Mouse (Mus musculus): ENCODE results near the gene BC048507.
"Not testable (repeated sequence)": the region's sequence is repeated elsewhere in the genome, so short reads cannot be mapped to it uniquely, and the experiment has no call there.

Gene BC048507

GRCm38 (mm10) chr13:67863026-67863425 is at the start of gene BC048507:
Gene BC048507, plus strand, starts transcription at chr13:67863326.
- DNase-seq: no peak

- DNase-seq: peak; percentile 84
These were observed 49.1 kb upstream of the BC048507 start, which contains the start of gene Zfp273 for GRCm38 (mm10) chr13:67813710-67814660. Gene Zfp273, plus strand, starts transcription at chr13:67813740.

GRCm38 (mm10) chr13:67818636-67819035 is 44.5 kb upstream of the BC048507 start:
- no peak for DNase-seq

- peak; percentile 73 for DNase-seq
These were observed 32.2 kb upstream of the BC048507 start, which contains the start of gene Gm10037 for GRCm38 (mm10) chr13:67830911-67831336. Gene Gm10037, plus strand, starts transcription at chr13:67831106.

GRCm38 (mm10) chr13:67833137-67833536 is 30.0 kb upstream of the BC048507 start:
- not testable (repeated sequence) for DNase-seq

- no peak for DNase-seq
These were observed 19.4 kb upstream of the BC048507 start for GRCm38 (mm10) chr13:67843775-67844118.

- DNase-seq: peak; percentile 69
These were observed 18.8 kb upstream of the BC048507 start for GRCm38 (mm10) chr13:67844119-67844852.

GRCm38 (mm10) chr13:67844853-67845194 is 18.3 kb upstream of the BC048507 start:
- DNase-seq: peak; percentile 3

GRCm38 (mm10) chr13:67850361-67850760 is 12.8 kb upstream of the BC048507 start:
- no peak for DNase-seq

GRCm38 (mm10) chr13:67853130-67853529 is 10.0 kb upstream of the BC048507 start:
- no peak for DNase-seq

- DNase-seq: no peak
These were observed 9.1 kb upstream of the BC048507 start for GRCm38 (mm10) chr13:67853983-67854382.

- DNase-seq: no peak
These were observed 5.8 kb upstream of the BC048507 start for GRCm38 (mm10) chr13:67857317-67857716.

GRCm38 (mm10) chr13:67862508-67862907 is 618 bp upstream of the BC048507 start:
- no peak for DNase-seq

- no peak for DNase-seq
These were observed 1.7 kb downstream of the BC048507 start for GRCm38 (mm10) chr13:67864764-67865350.

- no peak for DNase-seq
These were observed 4.8 kb downstream of the BC048507 start for GRCm38 (mm10) chr13:67867899-67868298.

- DNase-seq: not testable (repeated sequence)
These were observed 13.0 kb downstream of the BC048507 start for GRCm38 (mm10) chr13:67876049-67876698.

- DNase-seq: no peak
These were observed 13.7 kb downstream of the BC048507 start for GRCm38 (mm10) chr13:67876699-67877254.

- no peak for DNase-seq
These were observed 20.8 kb downstream of the BC048507 start for GRCm38 (mm10) chr13:67883966-67884365.

GRCm38 (mm10) chr13:67909759-67910158 is 46.6 kb downstream of the BC048507 start:
- no peak for DNase-seq
